Mouse (Mus musculus): ENCODE measurements around the gene Tent2. TPM values are rescaled to one million over a fixed set of nuclear protein-coding genes. Genes with fewer than 3 reads are reported as not detected.
A peak's percentile ranks its signal among the peaks of the same experiment; 100 is the strongest.
"Not testable (repeated sequence)": the region's sequence is repeated elsewhere in the genome, so short reads cannot be mapped to it uniquely, and the experiment has no call there.

The Tent2 gene
- total RNA-seq (2021) = 10 to 100 TPM; 13.5 to 14.8 TPM
- long read RNA-seq, experiment 1, transcript Tent2-201 (15 exons, 2,990 nt) = major isoform, 6 of 8 reads
- long read RNA-seq, experiment 1, partial matches to known transcripts = 0 of 8 reads
- long read RNA-seq, experiment 1, other reads (novel, unspliced or antisense) = 2 of 8 reads
- long read RNA-seq, experiment 2, partial matches to known transcripts = 0 of 4 reads
- long read RNA-seq, experiment 2, other reads (novel, unspliced or antisense) = 0 of 4 reads

DNA sequence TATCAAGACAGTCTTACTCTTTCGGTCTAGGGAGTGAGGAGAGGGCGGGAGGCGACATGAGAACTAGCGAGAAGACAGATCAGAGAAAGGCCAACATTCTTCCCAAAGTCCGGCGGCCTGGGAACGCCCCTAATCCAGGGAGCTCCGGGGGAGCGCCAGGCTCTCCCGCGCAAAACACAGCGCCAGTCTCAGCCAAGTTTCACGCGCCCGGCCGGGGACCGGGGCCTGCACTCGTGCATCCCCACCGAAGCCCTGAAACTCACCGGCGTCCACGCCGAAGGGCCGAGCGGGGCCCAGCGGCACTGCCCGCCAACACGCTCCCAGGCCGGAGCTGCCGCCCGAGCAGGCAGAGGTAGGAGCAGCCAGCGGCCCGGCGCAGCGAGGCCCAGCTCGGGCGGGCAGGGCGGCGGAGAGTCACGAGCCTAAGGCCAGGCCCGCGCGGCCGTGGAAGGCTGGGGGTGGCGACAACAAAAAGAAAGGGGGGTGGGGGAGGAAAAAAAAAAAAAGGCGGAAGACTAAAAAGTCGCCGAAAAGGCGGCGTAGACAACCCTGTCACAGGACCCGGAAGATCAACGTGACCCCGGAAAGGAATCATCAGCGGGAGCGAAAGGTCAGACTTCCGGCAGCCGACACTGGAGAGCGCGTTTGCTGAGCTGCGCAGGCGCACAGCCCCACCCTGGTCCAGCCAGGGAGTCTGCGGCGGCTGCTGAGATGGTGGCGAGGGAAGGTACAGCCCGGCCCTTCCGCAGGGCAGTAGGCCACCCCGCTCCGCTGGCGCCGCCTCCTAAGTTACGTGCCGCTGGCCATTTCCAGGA lies at the start of gene Tent2:
Tent2 (minus strand) TSS at position 555 of the 815 bp plus-strand sequence.
- peak; percentile 94 to 98 for DNase-seq

DNA sequence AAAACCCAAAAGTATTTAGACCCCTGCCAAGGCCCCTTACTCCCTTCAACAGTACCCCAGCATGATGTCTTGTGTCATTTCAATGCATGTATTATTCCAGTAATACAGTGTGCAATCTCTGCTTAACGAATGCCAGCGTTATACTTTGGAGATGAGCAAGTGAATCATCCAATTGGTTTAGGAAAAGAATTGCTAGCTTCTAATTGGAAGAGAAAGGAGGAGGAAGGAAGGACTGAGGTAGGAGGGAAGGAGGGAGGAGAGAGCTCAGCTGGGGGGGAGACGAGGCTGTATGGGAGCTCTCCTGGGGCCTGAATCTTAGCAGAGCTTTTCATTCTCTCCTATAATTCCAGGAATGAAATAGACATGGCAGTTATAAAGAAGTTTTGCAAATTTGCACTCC lies 49.0 kb upstream of the Tent2 start:
- no peak for DNase-seq

DNA sequence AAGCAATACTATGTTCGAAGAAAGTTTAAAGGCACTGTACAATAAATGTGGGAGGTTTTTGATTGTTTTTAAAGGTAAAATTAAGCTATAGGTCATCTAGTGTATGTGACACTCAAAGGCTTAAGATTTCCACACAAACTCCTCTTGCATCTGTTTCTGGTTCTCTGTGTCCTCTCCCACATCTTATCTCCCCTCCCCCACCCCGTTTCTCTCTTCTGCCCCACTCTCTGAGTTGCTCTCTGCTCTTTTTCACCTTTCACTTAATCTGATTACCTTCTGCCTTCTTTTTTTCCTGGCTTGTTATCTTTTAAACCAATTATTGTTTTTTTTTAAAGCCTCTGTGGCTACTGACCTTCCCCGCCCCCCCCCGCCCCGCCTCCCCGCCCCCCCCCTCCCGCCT lies 47.4 kb upstream of the Tent2 start:
- DNase-seq = no peak

DNA sequence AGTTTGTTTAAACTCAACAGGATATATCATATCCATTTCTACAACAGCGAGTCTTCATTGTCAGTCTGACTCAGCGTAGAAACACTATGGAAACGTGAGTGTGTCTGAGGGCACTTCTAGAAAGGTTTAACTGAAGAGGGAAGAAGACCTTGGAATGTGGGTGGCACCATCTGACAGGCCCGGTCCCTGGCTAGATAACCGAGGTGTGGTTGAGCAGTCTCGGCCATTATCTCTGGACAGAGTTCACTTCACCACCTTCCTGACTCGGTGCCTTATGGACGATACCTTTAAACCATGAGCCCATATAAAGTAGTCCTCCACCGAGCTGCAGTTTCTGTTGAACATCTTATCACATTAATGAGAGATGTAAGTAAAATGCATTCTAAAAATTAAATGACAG lies 46.9 kb upstream of the Tent2 start:
- no peak for DNase-seq

DNA sequence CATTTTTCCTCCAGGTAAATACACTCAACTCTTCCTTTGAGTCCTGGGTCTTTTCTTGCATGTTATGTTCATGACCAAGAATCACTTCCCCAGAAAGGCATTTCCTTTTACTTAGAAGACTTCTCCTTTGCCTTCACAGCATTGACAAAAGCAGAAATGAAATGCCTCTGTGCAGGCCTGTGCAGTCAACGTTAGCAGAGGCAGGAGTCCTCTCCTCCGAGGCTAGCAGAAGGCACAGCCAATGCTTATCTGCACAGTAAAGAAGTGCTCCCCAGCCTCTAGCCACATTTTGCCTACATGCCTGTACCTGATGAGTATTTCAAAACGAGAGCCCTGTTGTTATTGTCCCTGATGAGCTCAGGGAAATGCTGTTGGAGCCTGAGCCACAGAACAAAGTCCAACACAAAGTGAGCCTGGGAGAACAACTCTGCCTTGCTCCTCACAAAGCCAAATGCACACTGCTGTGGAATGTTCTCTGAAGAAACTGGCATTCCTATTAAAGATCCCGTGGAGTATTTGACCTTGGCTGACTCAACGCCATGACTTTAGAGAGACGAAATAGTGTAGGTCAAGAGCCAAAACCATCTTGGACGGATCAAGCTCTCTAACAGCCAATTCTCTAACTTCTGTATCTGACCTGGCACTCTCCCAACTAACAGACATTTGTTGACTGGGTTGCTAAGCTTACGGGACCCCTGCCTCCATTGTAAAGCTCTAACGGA lies 45.7 kb upstream of the Tent2 start:
- DNase-seq = peak; percentile 35 to 42

DNA sequence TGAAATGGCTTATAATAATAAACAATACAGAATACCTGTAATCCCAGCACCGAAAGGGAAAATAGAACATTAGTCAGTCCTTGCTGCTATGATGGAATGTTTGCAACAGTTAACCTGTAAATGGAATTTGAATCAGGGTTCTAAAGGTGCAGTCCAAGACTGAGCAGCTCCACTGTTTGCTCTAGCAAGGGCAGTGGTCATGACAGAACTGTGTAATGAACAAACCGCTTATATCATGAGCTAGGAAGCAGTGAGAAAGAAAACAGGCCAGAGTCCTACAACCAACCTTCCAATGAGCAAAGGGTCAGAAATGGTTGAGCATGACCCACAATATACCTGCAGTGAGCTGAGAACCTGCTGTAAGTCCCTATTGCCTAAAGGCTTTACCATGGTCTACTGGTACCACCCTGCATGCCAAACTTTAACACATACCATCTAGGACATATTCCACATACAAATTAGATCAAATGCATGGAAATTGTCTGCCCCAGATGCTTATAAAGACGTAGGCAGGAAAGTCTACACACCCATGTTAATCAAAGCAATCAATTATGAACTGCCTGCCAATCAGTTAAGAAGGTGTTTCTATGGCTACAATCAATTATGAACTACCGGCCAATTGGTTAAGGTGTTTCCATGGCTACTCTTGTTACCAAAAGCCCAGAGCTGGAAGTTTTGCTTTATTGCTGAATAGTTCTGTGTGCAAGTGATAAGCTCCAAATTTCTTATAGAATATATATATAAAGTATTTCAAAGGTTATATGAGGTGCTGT lies 42.3 kb upstream of the Tent2 start:
- no peak for DNase-seq

DNA sequence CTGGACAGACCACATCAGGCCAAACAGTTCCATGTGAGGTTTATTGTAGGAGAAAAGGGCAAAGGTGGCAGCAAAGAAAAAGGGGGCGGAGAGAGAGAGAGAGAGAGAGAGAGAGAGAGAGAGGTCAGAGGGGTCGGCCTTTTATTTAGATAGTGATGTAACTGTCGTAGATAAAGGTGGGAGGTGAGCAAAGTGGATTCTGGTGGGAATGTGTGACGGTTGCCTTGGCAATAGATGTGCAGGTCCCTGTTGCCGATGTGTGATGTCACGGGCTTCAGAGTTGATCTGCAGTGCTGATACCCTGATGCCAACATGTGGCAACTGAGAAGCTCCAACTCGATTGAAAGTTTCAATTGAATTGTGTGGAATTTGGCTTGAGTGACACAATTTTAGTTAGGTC lies 40.1 kb upstream of the Tent2 start:
- DNase-seq = no peak

DNA sequence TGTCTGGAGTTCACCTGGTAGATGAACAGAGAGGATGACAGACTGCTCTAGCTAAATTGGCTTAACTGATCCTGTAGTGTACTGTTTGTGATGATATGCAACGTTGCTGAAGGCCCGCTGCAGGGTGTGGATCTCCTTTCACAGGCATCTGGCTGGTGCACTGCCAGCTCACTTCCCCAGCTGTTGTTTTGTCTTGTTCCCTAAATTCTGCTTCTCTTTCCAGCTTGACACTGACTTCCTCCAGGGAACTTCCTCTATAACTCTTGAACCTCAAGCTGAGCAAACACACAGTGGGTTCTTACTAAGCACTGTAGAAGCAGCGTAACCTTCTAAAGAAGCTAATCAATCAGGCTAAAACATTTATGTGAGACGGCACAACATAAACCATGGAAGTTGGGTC lies 38.8 kb upstream of the Tent2 start:
- DNase-seq = peak; percentile 44 to 72

DNA sequence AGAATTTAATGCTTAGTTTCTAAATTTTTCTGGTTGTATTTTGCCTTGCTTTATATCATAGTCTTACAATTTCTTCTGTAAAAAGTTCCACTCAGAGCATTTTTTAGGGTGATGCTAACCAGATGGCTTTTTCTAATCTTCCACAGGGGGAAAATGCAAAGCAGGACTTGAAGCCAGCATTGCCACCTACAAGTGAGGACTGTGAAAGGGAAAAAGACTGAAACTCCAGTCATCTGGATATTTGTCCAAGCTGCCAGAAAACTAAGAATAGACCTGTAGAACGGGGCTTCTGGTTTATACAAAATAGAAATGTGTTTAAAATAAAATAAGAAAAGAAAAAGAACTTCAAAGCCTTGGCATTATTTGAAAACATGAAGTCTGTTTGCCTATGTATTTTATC lies 19.6 kb upstream of the Tent2 start:
- no peak for DNase-seq

DNA sequence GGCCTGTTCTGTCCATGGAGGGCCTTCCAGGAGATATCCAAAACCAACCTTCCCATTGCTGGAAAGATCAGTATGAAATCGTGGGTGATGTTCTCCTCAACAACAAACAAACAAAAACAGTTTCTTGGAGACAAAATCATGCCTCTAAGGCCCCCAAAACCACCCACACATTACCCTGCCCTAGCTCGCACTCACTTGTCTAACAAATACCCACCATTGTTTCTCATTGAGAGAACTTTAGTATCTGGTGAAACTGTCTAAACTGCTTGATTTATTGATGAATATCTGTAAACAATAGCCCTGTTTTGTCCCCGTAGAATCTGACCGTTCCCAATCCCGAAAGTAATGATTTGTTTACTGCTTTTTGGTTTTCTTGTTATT lies 451 bp upstream of the Tent2 start:
- no peak for DNase-seq

DNA sequence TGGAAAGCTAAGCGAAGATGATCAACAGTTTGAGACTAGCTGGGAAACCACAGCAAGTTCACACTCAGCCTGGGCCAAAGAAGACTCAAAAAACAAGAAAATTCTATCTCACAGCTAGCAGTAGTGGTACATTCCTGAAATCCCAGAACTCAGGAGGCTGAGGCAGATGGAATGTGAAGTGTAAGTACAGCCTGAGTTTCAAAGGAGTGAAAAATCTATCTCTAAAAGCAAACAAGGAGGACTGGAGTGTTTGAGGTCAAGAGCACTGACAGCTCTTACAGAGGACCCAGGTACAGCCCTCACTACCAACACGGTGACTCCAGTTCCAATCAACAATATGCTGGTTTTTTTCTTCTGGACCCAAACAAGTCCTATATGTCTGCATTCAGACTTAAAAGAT lies 2.8 kb downstream of the Tent2 start:
- no peak for DNase-seq

DNA sequence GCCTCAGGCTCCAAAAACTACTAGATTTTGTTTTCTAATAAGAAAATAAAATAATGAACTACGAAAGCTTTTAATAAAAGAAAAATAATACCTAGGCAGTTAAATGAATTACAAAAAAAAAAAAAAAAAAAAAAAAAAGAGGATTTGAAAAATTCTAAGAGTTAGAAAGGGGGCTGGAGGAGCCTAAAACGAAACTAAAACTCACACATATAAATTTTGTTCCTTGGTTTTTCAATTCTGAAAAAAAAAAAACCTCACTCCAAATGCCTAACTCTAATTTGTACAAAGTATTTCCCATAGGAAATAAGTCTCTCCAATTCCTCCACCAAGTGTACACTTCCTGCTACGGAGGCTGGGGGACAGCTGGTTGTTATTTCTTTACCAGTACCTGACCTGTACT lies 3.4 kb downstream of the Tent2 start:
- DNase-seq = no peak

DNA sequence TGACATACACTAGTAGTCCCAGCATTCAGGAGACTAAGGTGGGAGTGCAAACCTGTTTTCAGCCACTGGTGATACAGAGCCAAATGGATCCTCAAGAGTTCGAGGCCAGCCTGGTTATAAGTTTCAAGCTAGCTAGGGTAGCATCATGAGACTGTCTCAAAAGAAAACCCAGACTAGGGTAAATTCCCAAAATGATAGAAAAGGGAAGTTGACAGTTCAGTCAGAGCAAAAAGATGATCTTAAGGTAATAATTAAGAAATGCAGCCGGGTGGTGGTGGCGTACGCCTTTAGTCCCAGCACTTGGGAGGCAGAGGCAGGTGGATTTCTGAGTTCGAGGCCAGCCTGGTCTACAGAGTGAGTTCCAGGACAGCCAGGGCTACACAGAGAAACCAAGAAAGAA lies 4.4 kb downstream of the Tent2 start:
- DNase-seq = not testable (repeated sequence)

DNA sequence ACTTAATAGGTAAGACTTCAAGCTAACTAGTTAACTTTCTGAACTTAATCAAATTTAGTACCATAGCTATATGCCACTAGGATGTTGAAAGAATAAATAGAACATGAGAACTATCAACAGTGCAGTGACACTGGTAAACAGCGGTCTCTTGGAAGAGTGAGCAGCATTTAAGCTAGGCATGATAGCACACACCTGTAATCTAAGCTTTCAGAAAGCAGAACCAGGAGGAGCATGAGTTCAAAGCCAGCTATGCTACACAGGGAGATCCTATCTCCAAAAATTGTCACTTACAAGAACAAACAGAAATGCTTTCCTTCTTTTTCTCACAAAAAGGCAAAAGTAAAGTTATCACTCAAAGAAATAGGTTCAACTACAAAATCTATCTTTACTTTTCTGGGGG lies 11.8 kb downstream of the Tent2 start:
- DNase-seq = no peak

DNA sequence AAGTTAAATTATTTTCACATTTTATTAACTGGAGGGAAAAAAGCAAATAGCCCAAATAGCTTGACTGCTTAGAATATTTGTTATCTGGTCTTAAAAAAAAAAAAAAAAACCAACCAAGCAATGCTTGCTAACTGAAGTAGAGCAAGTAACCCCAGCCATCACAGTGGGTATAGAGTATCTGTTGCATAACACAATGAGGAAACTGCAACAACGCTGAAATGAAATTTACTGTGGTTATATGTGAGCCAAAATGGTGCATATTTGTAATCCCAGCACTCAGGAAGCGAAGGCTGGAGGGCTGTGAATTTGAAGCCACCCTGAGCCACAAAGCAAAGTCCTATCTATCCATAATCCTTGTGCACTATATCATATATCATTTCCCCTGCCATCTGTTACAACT lies 12.7 kb downstream of the Tent2 start:
- no peak for DNase-seq

DNA sequence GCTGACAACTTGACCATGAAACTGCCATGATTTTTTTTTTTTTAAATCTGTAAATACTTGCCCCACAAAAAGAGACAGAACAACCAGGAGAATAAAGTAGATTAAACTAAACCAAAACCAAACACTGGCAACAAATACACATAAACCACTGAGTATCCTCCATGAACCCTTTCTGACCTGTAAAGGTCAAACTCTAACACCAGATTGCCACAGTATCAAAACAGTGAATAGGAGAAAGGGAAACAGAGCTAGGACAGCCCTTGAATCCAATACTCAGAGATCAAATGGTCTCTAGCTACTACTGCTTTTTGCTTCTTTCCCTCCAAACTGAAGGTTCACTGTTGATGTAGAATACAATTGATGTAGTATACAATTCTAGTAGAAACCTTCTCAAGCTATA lies 14.6 kb downstream of the Tent2 start:
- no peak for DNase-seq

DNA sequence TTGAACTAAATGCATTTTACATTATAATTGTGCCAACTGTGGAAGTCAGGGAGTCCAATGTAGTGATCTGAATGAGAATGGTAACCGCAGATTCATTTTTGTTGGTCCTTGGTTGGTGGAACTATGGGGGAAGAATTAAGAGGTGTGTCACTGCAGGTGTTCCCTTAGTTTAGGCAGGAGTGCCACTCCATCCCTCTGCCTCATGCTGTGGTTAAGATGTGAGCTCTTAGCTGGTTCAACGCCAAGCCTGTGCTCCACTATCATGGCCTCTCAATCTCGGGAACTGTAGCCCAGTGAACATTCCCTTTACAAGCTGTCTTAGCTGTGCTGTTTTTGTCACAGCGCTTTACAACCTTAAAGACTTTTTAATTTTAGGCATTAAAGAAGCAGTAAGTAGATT lies 28.9 kb downstream of the Tent2 start:
- no peak for DNase-seq

DNA sequence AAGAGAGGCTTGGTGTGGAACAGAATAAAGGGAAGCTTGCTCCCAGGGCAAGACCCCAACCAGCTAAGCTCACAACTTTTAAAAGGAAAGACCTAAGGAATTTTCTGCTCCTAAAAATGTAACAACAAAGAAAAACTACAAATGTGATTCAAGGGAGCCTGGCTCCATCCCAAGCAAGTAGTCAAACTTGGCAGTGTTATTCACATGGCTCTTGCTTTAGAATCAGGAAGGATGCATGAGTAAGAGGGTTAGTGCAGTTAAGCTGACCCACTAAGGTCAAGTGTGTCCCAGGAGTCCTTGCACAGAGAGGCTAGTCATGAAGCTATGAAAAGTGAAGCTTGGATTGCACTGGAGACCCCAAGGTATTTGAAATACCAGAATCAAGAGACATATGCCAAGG lies 29.7 kb downstream of the Tent2 start:
- DNase-seq = peak in 1 of 2 experiments; percentile 9

DNA sequence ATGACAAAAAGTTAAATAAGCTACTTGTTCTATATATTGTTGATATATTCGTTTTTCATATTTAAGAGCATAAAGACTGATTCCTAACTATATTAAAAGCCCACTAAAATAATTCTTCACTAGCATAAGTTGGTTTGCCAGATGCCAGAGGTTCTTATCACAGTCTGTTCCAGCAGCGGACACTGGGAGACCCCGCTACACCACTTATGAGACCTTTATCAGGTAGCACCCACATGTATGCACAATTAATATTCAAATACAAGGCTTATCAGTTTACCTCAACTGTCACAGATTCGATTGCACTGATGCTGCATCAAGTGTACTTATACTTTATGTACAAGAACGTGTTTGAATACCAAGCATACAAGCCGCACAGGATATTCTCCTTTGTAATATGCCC lies 33.9 kb downstream of the Tent2 start:
- no peak for DNase-seq

DNA sequence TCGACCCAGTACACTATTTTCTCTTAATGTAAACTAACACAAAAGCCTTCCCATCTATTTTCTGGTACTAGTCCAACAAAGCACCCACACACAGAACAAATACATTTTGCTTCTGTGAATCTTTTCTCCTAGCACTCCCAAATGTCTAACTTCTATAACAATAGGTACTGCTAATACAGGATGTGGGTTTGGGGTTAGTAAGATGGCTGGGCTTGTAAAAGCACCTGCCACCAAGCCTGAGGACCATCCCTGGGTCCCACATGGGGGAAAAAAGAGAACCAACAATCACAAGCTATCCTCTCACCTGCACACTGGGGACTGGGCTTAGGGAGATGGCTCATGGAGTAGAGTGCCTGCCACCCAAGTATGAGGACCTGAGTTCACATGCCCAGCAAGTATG lies 38.9 kb downstream of the Tent2 start:
- no peak for DNase-seq

DNA sequence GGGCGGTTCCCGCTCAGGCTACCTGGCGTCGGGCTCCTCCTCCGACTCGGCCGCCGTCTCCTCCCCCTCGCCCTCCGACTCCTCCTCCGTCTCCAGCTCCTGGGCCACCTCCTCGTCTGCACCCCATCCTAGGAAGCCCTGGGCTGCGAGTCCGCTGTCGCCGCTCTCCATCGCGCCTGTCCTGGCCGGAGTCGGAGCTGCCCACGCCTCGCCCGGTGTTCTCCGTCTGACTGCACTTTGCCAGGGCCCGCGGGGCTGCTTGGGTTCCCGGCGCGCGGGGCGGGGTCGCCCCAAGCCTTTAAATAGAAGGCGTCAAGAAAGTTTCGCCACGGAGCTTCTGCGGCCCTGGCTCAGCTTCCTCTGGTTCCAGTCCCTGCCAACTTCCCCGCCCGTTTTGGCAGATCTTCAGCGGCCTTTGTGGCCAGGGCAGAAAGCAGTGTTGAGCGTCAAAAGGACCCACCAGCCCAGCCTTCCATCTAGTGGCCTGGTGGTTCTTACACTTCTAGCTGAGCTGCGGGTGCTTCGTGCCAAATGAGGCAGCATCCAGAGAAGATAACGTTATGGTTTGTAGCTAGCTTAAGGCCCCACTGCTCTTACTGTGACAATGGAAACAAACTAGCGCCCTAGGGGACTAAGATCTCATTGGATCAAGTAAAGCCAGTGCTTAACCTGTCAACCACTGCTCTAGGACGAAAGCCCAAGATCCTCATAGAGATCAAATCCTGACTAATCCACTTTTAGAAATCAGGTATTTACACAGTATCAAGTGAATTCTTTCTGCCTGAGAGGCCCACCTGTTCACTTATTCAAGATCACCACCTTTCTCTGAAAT lies 47.6 kb downstream of the Tent2 start, which contains the start of gene Cmya5:
Cmya5 (minus strand) TSS at position 389 of the 832 bp plus-strand sequence.
- DNase-seq = peak; percentile 94 to 97
